Mouse (Mus musculus) cortical plate, adult 2 months (tissue): ENCODE measurements around the gene Erfe. TPM values are rescaled to one million over a fixed set of nuclear protein-coding genes. Genes with fewer than 3 reads are reported as not detected.
A peak's percentile ranks its signal among the peaks of the same experiment; 100 is the strongest.

Experiments used
- H3K27ac ChIP-seq: fragments of 200-500 bp; 2 replicates; pipeline ENCODE4 v1.5.1; 2012; ENCODE audit warnings: low read length, control low read depth, inconsistent platforms; ENCODE audit not compliant: insufficient read depth
- H3K4me1 ChIP-seq: fragments of 200-500 bp; 2 replicates; pipeline ENCODE4 v1.6.1; 2011; ENCODE audit warnings: low read length; ENCODE audit not compliant: control insufficient read depth, insufficient read depth
- H3K4me3 ChIP-seq: fragments of 200-500 bp; 2 replicates; pipeline ENCODE4 v1.5.1; 2011; ENCODE audit warnings: mild to moderate bottlenecking, low read length, control low read depth; ENCODE audit not compliant: insufficient read depth
- CTCF ChIP-seq: fragments of 200-500 bp; IDR thresholded peaks from 2 replicates; pipeline ENCODE4 v1.5.1; 2011; ENCODE audit warnings: mild to moderate bottlenecking, control low read depth, low read length; ENCODE audit not compliant: insufficient read depth; ENCODE audit errors: extremely low read depth
- POLR2A ChIP-seq: fragments of 200-500 bp; IDR thresholded peaks from 2 replicates; pipeline ENCODE4 v1.6.1; 2011; ENCODE audit warnings: mild to moderate bottlenecking, low read length, control low read depth; ENCODE audit not compliant: insufficient read depth; ENCODE audit errors: extremely low read depth
- polyA plus RNA-seq: library from polyadenylated mRNA; depleted of rRNA; stranded (reverse); fragments of >200 nt; gene quantifications from 2 replicates; pipeline ENCODE4 v1.2.3, GENCODE M21; 2012

Erfe gene
- polyA plus RNA-seq, 1 experiment, result 0.90 TPM

DNA sequence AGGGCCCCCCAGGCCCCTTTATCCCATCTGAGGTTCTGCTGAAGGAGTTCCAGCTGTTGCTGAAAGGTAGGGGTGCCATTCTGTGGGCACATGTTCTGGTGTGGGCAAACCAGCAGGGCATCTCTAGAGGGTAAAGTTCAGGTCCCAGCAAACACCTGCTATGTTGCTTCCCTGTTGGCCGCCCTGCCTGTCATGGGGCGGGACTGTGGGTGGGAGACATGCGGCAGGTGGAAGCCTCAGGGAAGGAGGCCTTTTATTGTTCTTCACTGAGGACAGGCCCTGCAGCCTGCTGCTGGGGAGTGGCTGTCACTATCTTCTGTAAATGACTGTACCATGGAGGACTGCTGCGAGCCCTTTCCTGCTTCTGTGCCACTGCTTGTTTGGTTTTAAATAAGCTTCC lies 3.2 kb downstream of the Erfe start:
- H3K4me3 ChIP-seq, result no peak overlapping the region
- H3K4me1 ChIP-seq, result no peaks in the 10 kb centered on the region
- TF ChIP-seq POLR2A (no peak), CTCF (no peak)
- no peak overlapping the region for H3K27ac ChIP-seq

- TF ChIP-seq POLR2A (no peak), CTCF (no peak)
- no peaks in the 10 kb centered on the region for H3K4me1 ChIP-seq
- no peak overlapping the region for H3K27ac ChIP-seq
- no peak overlapping the region for H3K4me3 ChIP-seq
These were observed 3.8 kb downstream of the Erfe start for GRCm38 (mm10) chr1:91370055-91370454.

DNA sequence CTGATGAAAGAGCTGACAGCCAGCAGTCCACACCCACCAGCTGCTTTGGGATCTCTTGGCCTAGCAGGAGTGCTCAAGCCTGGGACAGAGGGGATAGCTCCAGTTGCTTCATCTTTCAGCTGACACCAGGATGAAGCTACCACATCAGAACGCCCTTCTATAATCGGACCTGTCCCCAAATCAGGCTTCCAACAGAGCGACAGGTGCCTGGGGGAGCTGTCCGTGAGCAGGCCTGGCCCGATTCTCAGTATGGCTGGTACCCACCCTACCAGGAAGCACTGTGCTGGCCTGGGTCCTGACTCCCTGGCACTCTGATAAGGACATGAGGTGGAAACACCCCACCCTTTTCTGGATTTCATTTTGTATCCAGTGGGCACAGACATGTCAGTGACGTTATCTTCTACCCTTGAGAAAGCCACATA lies 7.2 kb downstream of the Erfe start:
- Histone ChIP-seq H3K4me1 (no peaks in the 10 kb centered on the region), H3K27ac (no peak overlapping the region), H3K4me3 (no peak overlapping the region)
- TF ChIP-seq CTCF (no peak), POLR2A (no peak)

DNA sequence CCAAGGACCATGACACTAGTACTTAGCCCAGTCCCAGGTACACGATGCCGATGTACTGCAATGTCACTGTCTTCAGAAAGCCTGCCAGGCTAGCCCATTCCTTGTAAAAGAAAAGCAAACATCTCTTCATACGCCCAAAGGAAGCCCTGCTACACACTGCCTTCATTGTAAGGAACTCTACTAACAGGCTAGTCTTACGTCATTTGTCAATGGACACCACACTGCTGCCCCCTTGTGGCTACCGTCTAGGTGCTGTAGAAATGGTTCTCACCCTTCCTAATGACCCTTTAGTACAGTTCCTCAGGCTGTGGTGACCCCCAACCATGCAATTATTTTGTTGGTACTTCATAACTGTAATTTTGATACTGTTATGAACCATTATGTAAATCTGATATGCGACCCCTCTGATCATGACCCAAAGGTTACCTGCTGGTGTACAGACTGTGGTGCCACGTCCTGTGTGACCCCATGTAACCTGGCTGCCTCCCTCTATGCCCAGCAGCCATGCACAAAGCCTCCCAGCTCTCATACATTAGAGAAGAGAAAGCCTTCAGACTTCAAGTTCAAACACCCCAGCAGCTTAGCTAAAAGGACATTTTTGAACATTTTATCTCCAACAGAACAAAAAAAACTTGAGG lies 14.3 kb downstream of the Erfe start:
- Histone ChIP-seq H3K4me1 (peaks cover 5% of the 10 kb centered on the region), H3K27ac (no peak overlapping the region), H3K4me3 (no peak overlapping the region)
- TF ChIP-seq CTCF (peak; percentile 86), POLR2A (no peak)

GRCm38 (mm10) chr1:91381091-91381471 lies 14.9 kb downstream of the Erfe start:
- no peak overlapping the region for H3K27ac ChIP-seq
- H3K4me3 ChIP-seq, result no peak overlapping the region
- TF ChIP-seq POLR2A (no peak), CTCF (no peak)
- H3K4me1 ChIP-seq, result peaks cover 5% of the 10 kb centered on the region

GRCm38 (mm10) chr1:91390369-91390768 lies 24.1 kb downstream of the Erfe start:
- no peak overlapping the region for H3K4me3 ChIP-seq
- no peak overlapping the region for H3K27ac ChIP-seq
- no peaks in the 10 kb centered on the region; the same call in 1 of the 2 replicates for H3K4me1 ChIP-seq
- no peak for TF ChIP-seq CTCF
- no peak for TF ChIP-seq POLR2A

- TF ChIP-seq POLR2A (no peak), CTCF (no peak)
- H3K4me1 ChIP-seq, result peaks cover 3% of the 10 kb centered on the region
- H3K4me3 ChIP-seq, result peak overlapping the region; percentile 88
- H3K27ac ChIP-seq, result no peak overlapping the region; the same call in 1 of the 2 replicates
These were observed 31.7 kb downstream of the Erfe start for GRCm38 (mm10) chr1:91397927-91398259.

DNA sequence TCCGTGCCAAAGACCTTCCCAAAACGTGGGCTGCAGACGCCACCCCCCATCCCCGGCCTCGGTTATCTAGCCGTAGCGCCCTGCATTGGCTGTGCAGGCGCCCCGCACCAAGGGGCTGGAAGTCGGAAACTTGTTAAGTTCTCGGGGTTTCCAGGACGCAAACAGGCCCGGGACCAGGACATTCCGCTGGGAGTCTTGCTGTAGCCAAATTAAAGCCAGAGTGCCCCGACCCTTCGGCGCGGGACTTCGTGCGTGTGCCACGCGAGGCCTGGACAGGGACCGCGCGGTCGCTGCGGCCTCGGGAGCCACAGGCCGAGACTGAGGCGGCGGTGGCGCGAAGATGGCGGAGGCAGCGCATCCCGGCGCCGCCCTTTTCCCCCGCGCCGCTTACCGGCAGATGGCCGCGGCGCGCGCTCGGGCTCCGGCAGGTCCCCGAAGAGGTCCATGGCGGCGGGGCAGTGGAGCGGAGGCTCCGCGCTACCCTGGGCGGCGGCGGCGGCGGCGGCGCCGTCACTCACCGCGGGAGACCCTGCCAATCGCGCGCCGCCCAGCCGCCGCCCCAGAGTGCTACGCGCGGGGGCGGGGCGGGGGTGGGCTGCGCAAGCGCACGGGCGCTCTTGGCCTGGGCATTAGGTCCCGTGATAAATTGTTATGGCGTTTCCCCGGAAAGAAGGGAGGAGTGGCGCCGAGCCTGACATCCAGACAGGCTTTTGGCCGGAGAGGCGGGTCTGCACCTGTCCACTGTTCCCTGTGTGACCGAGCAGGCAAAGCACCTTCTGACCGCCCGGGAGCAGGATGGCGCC lies 32.2 kb downstream of the Erfe start, which contains the start of gene Ilkap:
Gene Ilkap, minus strand, starts transcription at position 556 of the 803 bp plus-strand sequence.
- peaks cover 3% of the 10 kb centered on the region for H3K4me1 ChIP-seq
- H3K27ac ChIP-seq, result peak within 1 kb of the TSS; percentile 95
- H3K4me3 ChIP-seq, result peak within 1 kb of the TSS; percentile 88
- TF ChIP-seq CTCF, result no peak
- peak; percentile 83 for TF ChIP-seq POLR2A

GRCm38 (mm10) chr1:91404976-91405375 lies 38.7 kb downstream of the Erfe start:
- TF ChIP-seq CTCF (no peak), POLR2A (no peak)
- Histone ChIP-seq H3K4me3 (no peak overlapping the region), H3K4me1 (no peaks in the 10 kb centered on the region), H3K27ac (no peak overlapping the region)

DNA sequence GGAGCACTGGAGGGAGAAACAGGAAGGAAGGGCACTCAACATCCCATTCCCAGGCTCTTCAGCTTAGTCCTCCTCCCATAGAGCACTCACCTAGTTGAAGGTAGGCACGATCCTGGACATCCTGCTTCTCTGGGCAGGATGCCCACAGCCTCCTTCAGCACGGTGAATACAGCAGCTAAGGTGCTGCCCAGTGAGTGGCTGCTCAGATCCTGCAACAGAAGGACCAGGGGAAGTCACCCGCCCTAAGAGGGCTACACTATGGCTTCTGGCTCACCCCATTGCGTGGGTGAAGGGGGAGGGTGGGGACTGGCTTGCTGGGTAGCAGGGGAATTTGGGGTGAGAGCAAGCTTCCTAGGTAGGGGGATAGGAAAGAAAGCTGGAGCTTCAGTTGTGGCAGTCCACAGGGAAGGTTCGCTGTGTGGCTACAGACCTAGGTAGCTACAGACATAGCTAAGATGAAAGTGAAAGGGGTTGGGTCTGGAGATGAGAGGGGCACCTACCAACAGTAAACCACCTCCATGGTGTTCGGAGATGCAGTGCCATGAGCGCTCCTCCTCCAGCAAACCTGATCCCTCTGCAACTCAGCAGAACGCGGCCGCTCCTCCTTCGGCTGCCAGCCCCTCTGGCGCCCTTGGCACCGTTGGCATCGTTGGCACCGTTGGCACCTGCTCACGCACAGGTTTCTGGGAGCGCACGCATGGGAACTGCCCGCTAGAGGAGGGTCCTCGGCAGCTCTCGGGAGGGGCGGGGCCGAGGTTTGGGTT lies 39.4 kb downstream of the Erfe start:
- peak overlapping the region; percentile 6; the same call in 1 of the 2 replicates for H3K4me3 ChIP-seq
- TF ChIP-seq POLR2A, result no peak
- TF ChIP-seq CTCF, result no peak
- no peak overlapping the region for H3K27ac ChIP-seq
- H3K4me1 ChIP-seq, result no peaks in the 10 kb centered on the region
